Mouse (Mus musculus) liver, postnatal 0 days (tissue): ENCODE measurements around the gene Gm17617. TPM values are rescaled to one million over a fixed set of nuclear protein-coding genes. Genes with fewer than 3 reads are reported as not detected.

Experiments used
- ATAC-seq: fragments of 200-750 bp; cut with Nextera tagmentation; 2 replicates; pipeline ENCODE4 v1.8.0; 2017; ENCODE audit warnings: mild to moderate bottlenecking, moderate library complexity
- DNase-seq: peaks from one replicate; pipeline ENCODE4 v3.0.0-alpha.2; 2016
- H3K27ac ChIP-seq: fragments of 300-500 bp; sonication (generic); 2 replicates; pipeline ENCODE4 v1.5.1; 2014; ENCODE audit warnings: antibody characterized with exemption, moderate library complexity, mild to moderate bottlenecking, low read depth
- H3K27me3 ChIP-seq: fragments of 300-500 bp; sonication (generic); 2 replicates; pipeline ENCODE4 v1.6.1; 2014; ENCODE audit warnings: low read length, control low read depth, mixed read lengths; ENCODE audit not compliant: insufficient read depth
- H3K36me3 ChIP-seq: fragments of 300-500 bp; sonication (generic); replicated peaks from 2 replicates; pipeline ENCODE4 v1.6.1; 2014; ENCODE audit warnings: mild to moderate bottlenecking, control low read depth, low read length, moderate library complexity, mixed read lengths; ENCODE audit not compliant: insufficient read depth
- H3K4me1 ChIP-seq: fragments of 300-500 bp; sonication (generic); 2 replicates; pipeline ENCODE4 v1.6.1; 2014; ENCODE audit warnings: antibody characterized with exemption, mild to moderate bottlenecking, control low read depth; ENCODE audit not compliant: insufficient read depth
- H3K4me2 ChIP-seq: fragments of 300-500 bp; sonication (generic); 2 replicates; pipeline ENCODE4 v1.6.1; 2014; ENCODE audit warnings: low read depth, mild to moderate bottlenecking, low read length, moderate library complexity, mixed read lengths
- H3K4me3 ChIP-seq: fragments of 300-500 bp; sonication (generic); 2 replicates; pipeline ENCODE4 v1.5.1; 2014; ENCODE audit warnings: low read depth, low read length
- H3K9ac ChIP-seq: fragments of 300-500 bp; sonication (generic); replicated peaks from 2 replicates; pipeline ENCODE4 v1.6.1; 2014; ENCODE audit warnings: mild to moderate bottlenecking, moderate library complexity
- H3K9me3 ChIP-seq: fragments of 300-500 bp; sonication (generic); 2 replicates; pipeline ENCODE4 v1.6.1; 2016; ENCODE audit warnings: mild to moderate bottlenecking, control low read depth, low read length, mixed read lengths
- CTCF ChIP-seq: sonication (generic); IDR thresholded peaks from 2 replicates; pipeline ENCODE4 v1.5.1; 2016; ENCODE audit warnings: antibody characterized with exemption, low read depth
- EP300 ChIP-seq: IDR thresholded peaks from 2 replicates; pipeline ENCODE4 v1.6.1; 2016; ENCODE audit warnings: antibody characterized with exemption, low read depth, mild to moderate bottlenecking
- WGBS: fragments of 180-500 bp; shearing (Covaris S2); extraction: QIAGEN DNeasy Blood & Tissue Kit; methylation state at CpG from one replicate; pipeline ENCODE4 v1.1.7; 2014; ENCODE audit not compliant: insufficient replicate concordance; 5-methylcytosine and 5-hydroxymethylcytosine counted together
- polyA plus RNA-seq: library from polyadenylated mRNA; unstranded; fragments of >200 nt; fragmentation: Nextera tagmentation; extraction: Ambion mirVana; gene quantifications from 2 replicates; pipeline ENCODE4 v1.2.1, GENCODE M21; 2015

The Gm17617 gene
- polyA plus RNA-seq, 1 experiment from 2014 or later = not detected

GRCm38 (mm10) chr13:55167798-55168197, 34.5 kb upstream of the Gm17617 start:
- Histone ChIP-seq H3K27ac (no peak overlapping the region), H3K27me3 (no peaks in the 10 kb centered on the region), H3K4me2 (no peak overlapping the region), H3K4me1 (peaks cover 8% of the 10 kb centered on the region), H3K36me3 (no peaks in the 10 kb centered on the region), H3K9me3 (no peaks in the 10 kb centered on the region; the same call in 1 of the 2 replicates), H3K9ac (no peak overlapping the region), H3K4me3 (no peak overlapping the region)
- ATAC-seq = no peak
- TF ChIP-seq CTCF (no peak), EP300 (no peak)
- DNase-seq = no peak
- WGBS = 81% methylated on average over 11 of the region's 11 CpGs

GRCm38 (mm10) chr13:55166806-55167725, 33.7 kb upstream of the Gm17617 start:
- Histone ChIP-seq H3K9me3 (no peaks in the 10 kb centered on the region; the same call in 1 of the 2 replicates), H3K27me3 (no peaks in the 10 kb centered on the region), H3K4me2 (no peak overlapping the region), H3K4me1 (peaks cover 8% of the 10 kb centered on the region), H3K9ac (no peak overlapping the region), H3K27ac (no peak overlapping the region), H3K4me3 (no peak overlapping the region), H3K36me3 (no peaks in the 10 kb centered on the region)
- TF ChIP-seq EP300 (no peak), CTCF (no peak)
- WGBS = 83% methylated on average over 32 of the region's 32 CpGs
- DNase-seq (no peak), ATAC-seq (no peak)

GRCm38 (mm10) chr13:55165831-55166339, 32.5 kb upstream of the Gm17617 start:
- no peak overlapping the region for H3K4me3 ChIP-seq
- no peaks in the 10 kb centered on the region for H3K27me3 ChIP-seq
- no peak for TF ChIP-seq EP300
- no peak for TF ChIP-seq CTCF
- ATAC-seq = no peak
- DNase-seq = no peak
- no peak overlapping the region for H3K9ac ChIP-seq
- H3K9me3 ChIP-seq = no peaks in the 10 kb centered on the region; the same call in 1 of the 2 replicates
- 85% methylated on average over 14 of the region's 16 CpGs for WGBS
- H3K4me2 ChIP-seq = no peak overlapping the region
- H3K27ac ChIP-seq = no peak overlapping the region
- 0 out of 2 replicates have a peak, but pooled peaks cover 2% of the 10 kb centered on the region for H3K4me1 ChIP-seq
- no peaks in the 10 kb centered on the region for H3K36me3 ChIP-seq

GRCm38 (mm10) chr13:55163553-55163952, 30.2 kb upstream of the Gm17617 start:
- DNase-seq (no peak), ATAC-seq (no peak)
- H3K27me3 ChIP-seq = no peaks in the 10 kb centered on the region
- no peak overlapping the region for H3K4me2 ChIP-seq
- H3K4me3 ChIP-seq = no peak overlapping the region
- 0 out of 2 replicates have a peak, but pooled peaks cover 2% of the 10 kb centered on the region for H3K4me1 ChIP-seq
- H3K9ac ChIP-seq = no peak overlapping the region
- WGBS = 55% methylated on average over 5 of the region's 5 CpGs
- H3K36me3 ChIP-seq = no peaks in the 10 kb centered on the region
- no peak overlapping the region for H3K27ac ChIP-seq
- H3K9me3 ChIP-seq = no peaks in the 10 kb centered on the region
- TF ChIP-seq EP300 (no peak), CTCF (no peak)

- no peaks in the 10 kb centered on the region for H3K9me3 ChIP-seq
- no peak for TF ChIP-seq CTCF
- TF ChIP-seq EP300 = no peak
- H3K4me2 ChIP-seq = no peak overlapping the region
- no peaks in the 10 kb centered on the region for H3K27me3 ChIP-seq
- H3K27ac ChIP-seq = no peak overlapping the region
- DNase-seq (no peak), ATAC-seq (no peak)
- H3K36me3 ChIP-seq = no peaks in the 10 kb centered on the region
- H3K4me3 ChIP-seq = no peak overlapping the region
- H3K4me1 ChIP-seq = 0 out of 2 replicates have a peak, but pooled peaks cover 2% of the 10 kb centered on the region
- WGBS = 63% methylated on average over 7 of the region's 7 CpGs
- no peak overlapping the region for H3K9ac ChIP-seq
Observed at GRCm38 (mm10) chr13:55162365-55162764, 29.0 kb upstream of the Gm17617 start.

- H3K27me3 ChIP-seq = peaks cover 24% of the 10 kb centered on the region
- DNase-seq (no peak), ATAC-seq (no peak)
- H3K9me3 ChIP-seq = no peaks in the 10 kb centered on the region
- no peaks in the 10 kb centered on the region for H3K4me1 ChIP-seq
- H3K27ac ChIP-seq = no peak overlapping the region; the same call in 1 of the 2 replicates
- TF ChIP-seq EP300 (no peak), CTCF (no peak)
- H3K4me2 ChIP-seq = peak overlapping the region; percentile 68; the same call in 1 of the 2 replicates
- H3K36me3 ChIP-seq = no peaks in the 10 kb centered on the region
- H3K4me3 ChIP-seq = no peak overlapping the region
- WGBS = 70% methylated on average over 5 of the region's 5 CpGs
- H3K9ac ChIP-seq = no peak overlapping the region
Observed at GRCm38 (mm10) chr13:55153951-55154350, 20.6 kb upstream of the Gm17617 start.
